Mouse (Mus musculus) spleen, adult 2 months (tissue): ENCODE data around the gene Tspo2. TPM values are rescaled to one million over a fixed set of nuclear protein-coding genes. Genes with fewer than 3 reads are reported as not detected.
A peak's percentile ranks its signal among the peaks of the same experiment; 100 is the strongest.

ENCODE experiments used
- DNase-seq, 2 experiments: peaks; one replicate each; pipeline versions ENCODE4 v3.0.0 to v3.0.0-alpha.2; 2012 to 2021; ENCODE audit warnings: low spot score in 2 of 2, low read depth in 1 of 2
- H3K27ac ChIP-seq: fragments of 200-500 bp; 2 replicates; pipeline ENCODE4 v1.5.1; 2012; ENCODE audit warnings: low read length, inconsistent platforms; ENCODE audit not compliant: insufficient read depth
- H3K27me3 ChIP-seq: fragments of 200-500 bp; 2 replicates; pipeline ENCODE4 v1.6.1; 2012; ENCODE audit warnings: mild to moderate bottlenecking, moderate library complexity, low read length, inconsistent platforms; ENCODE audit not compliant: control insufficient read depth, insufficient read depth
- H3K36me3 ChIP-seq: fragments of 200-500 bp; 2 replicates; pipeline ENCODE4 v1.6.1; 2012; ENCODE audit warnings: mild to moderate bottlenecking, low read length, inconsistent platforms; ENCODE audit not compliant: control insufficient read depth, insufficient read depth
- H3K4me1 ChIP-seq: fragments of 200-500 bp; 2 replicates; pipeline ENCODE4 v1.6.1; 2011; ENCODE audit warnings: inconsistent platforms; ENCODE audit not compliant: control insufficient read depth, insufficient read depth, insufficient read length
- H3K4me3 ChIP-seq: fragments of 200-500 bp; 2 replicates; pipeline ENCODE4 v1.5.1; 2011; ENCODE audit warnings: mild to moderate bottlenecking, inconsistent platforms; ENCODE audit not compliant: insufficient read depth, insufficient read length; ENCODE audit errors: extremely low read depth
- CTCF ChIP-seq: fragments of 200-500 bp; IDR thresholded peaks from 2 replicates; pipeline ENCODE4 v1.5.1; 2011; ENCODE audit warnings: mild to moderate bottlenecking, inconsistent platforms; ENCODE audit not compliant: insufficient read depth, insufficient read length, insufficient replicate concordance; ENCODE audit errors: extremely low read depth
- POLR2A ChIP-seq: fragments of 200-500 bp; IDR thresholded peaks from 2 replicates; pipeline ENCODE4 v1.6.1; 2011; ENCODE audit warnings: low read depth, low read length, inconsistent platforms
- WGBS: fragments of 180-500 bp; shearing (Covaris S2); methylation state at CpG from one replicate; pipeline ENCODE4 v1.1.7; 2018; 5-methylcytosine and 5-hydroxymethylcytosine counted together
- polyA plus RNA-seq: library from polyadenylated mRNA; depleted of rRNA; stranded (reverse); fragments of >200 nt; gene quantifications from 2 replicates; pipeline ENCODE4 v1.2.3, GENCODE M21; 2012

The Tspo2 gene
- polyA plus RNA-seq, 1 experiment, result 121 TPM

GRCm38 (mm10) chr17:48409380-48410298, 41.7 kb downstream of the Tspo2 start, which contains the start of the genes Nfya and Oard1:
Gene Nfya, minus strand, starts transcription at chr17:48409906.
Gene Oard1, plus strand, starts transcription at chr17:48410014.
- TF ChIP-seq POLR2A (peak; percentile 33), CTCF (no peak)
- WGBS, result under 1% methylated on average over 84 of the region's 84 CpGs
- peak; percentile 99 to 100 for DNase-seq
- Histone ChIP-seq H3K36me3 (peaks cover 11% of the 10 kb centered on the region), H3K4me1 (peaks cover 6% of the 10 kb centered on the region), H3K27me3 (no peaks in the 10 kb centered on the region), H3K27ac (peak within 1 kb of the TSS; percentile 99), H3K4me3 (peak within 1 kb of the TSS; percentile 88)

- under 1% methylated on average over 47 of the region's 47 CpGs for WGBS
- Histone ChIP-seq H3K27ac (peak overlapping the region; percentile 99), H3K4me1 (peaks cover 9% of the 10 kb centered on the region), H3K36me3 (peaks cover 6% of the 10 kb centered on the region; the same call in 1 of the 2 replicates), H3K27me3 (no peaks in the 10 kb centered on the region), H3K4me3 (peak overlapping the region; percentile 78)
- no peak for TF ChIP-seq CTCF
- TF ChIP-seq POLR2A, result peak; percentile 60
- peak; percentile 75 to 87 for DNase-seq
Observed at GRCm38 (mm10) chr17:48408526-48409291, 42.6 kb downstream of the Tspo2 start.

- H3K27me3 ChIP-seq, result no peaks in the 10 kb centered on the region
- DNase-seq, result no peak
- peaks cover 4% of the 10 kb centered on the region; the same call in 1 of the 2 replicates for H3K36me3 ChIP-seq
- TF ChIP-seq POLR2A (no peak), CTCF (no peak)
- H3K4me3 ChIP-seq, result peak overlapping the region; percentile 78; the same call in 1 of the 2 replicates
- 7% methylated on average over 8 of the region's 8 CpGs for WGBS
- H3K4me1 ChIP-seq, result peaks cover 9% of the 10 kb centered on the region
- peak overlapping the region; percentile 99 for H3K27ac ChIP-seq
Observed at GRCm38 (mm10) chr17:48407910-48408525, 43.3 kb downstream of the Tspo2 start.

- no peak overlapping the region for H3K4me3 ChIP-seq
- no peaks in the 10 kb centered on the region for H3K27me3 ChIP-seq
- no peak overlapping the region for H3K27ac ChIP-seq
- H3K4me1 ChIP-seq, result peaks cover 9% of the 10 kb centered on the region
- no peak for DNase-seq
- WGBS, result 58% methylated on average over 4 of the region's 4 CpGs
- TF ChIP-seq CTCF (no peak), POLR2A (no peak)
- H3K36me3 ChIP-seq, result no peaks in the 10 kb centered on the region
Observed at GRCm38 (mm10) chr17:48407154-48407553, 44.2 kb downstream of the Tspo2 start.

- H3K4me3 ChIP-seq, result no peak overlapping the region
- no peaks in the 10 kb centered on the region for H3K27me3 ChIP-seq
- peaks cover 3% of the 10 kb centered on the region; the same call in 1 of the 2 replicates for H3K36me3 ChIP-seq
- no peak overlapping the region for H3K27ac ChIP-seq
- peaks cover 9% of the 10 kb centered on the region for H3K4me1 ChIP-seq
- DNase-seq, result no peak
- 82% methylated on average over 1 of the region's 1 CpGs for WGBS
- TF ChIP-seq POLR2A (no peak), CTCF (no peak)
Observed at GRCm38 (mm10) chr17:48404706-48405105, 46.6 kb downstream of the Tspo2 start.

- Histone ChIP-seq H3K4me3 (no peak overlapping the region), H3K27me3 (no peaks in the 10 kb centered on the region), H3K4me1 (peaks cover 9% of the 10 kb centered on the region), H3K27ac (no peak overlapping the region), H3K36me3 (peaks cover 10% of the 10 kb centered on the region)
- TF ChIP-seq CTCF, result no peak
- no peak for TF ChIP-seq POLR2A
- 61% methylated on average over 2 of the region's 2 CpGs for WGBS
- DNase-seq, result no peak
Observed at GRCm38 (mm10) chr17:48403848-48404247, 47.5 kb downstream of the Tspo2 start.
